Mouse (Mus musculus): Measurements from ENCODE around the gene Espn. TPM values are rescaled to one million over a fixed set of nuclear protein-coding genes. Genes with fewer than 3 reads are reported as not detected.
A peak's percentile ranks its signal among the peaks of the same experiment; 100 is the strongest.

The Espn gene
- polyA plus RNA-seq, 1 experiment from 2014 or later = 2.0 TPM

DNA sequence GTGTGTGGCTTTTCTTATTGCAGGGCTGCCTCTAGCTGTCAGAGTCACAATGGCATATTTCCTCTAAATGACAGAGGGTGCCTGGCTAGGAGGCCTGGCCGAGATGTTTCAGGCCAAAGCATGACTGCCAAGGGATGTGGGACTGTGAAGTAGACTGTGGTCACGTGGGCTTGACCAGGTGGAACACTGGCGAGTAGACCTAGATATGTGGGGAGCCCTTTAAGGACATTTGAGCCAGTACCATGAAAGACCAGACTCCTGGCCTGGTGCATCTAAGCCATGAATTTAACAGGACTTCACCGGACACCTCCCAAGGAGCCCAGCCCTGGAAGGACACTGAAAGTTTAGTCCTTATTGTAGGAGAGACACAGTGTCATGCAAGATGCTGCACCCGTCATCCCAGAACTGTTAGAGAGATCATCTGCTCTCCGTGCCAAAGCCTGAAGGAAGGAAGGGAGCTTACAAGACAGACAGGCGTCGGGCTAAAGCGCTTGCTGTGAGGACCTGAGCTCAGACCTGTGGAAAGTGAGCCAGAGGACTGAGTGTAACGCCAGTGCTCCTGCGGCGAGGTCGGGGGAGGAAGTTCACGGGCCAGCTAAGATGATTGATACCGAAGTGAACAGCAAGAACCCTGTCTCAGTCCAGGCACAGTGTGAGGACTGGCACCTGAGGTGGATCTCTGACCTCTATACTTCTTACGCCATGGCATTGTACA, 27.9 kb upstream of the Espn start:
- H3K9ac ChIP-seq (replicated peaks; ENCODE audit: low read depth) = no peak overlapping the region
- no peak overlapping the region for H3K4me2 ChIP-seq (replicated peaks; ENCODE audit: low read depth, low read length)
- H3K4me3 ChIP-seq (ENCODE audit: low read depth, low read length) = no peak overlapping the region
- no peak overlapping the region for H3K27ac ChIP-seq (ENCODE audit: low read length)
- H3K27me3 ChIP-seq (replicated peaks; ENCODE audit: insufficient read depth, low read length) = no peaks in the 10 kb centered on the region
- H3K9me3 ChIP-seq (ENCODE audit: low read length) = no peaks in the 10 kb centered on the region
- no peaks in the 10 kb centered on the region for H3K36me3 ChIP-seq (ENCODE audit: insufficient read depth, low read length)
- peaks cover 6% of the 10 kb centered on the region; the same call in 1 of the 2 replicates for H3K4me1 ChIP-seq (ENCODE audit: insufficient read depth, low read depth, low read length)
- WGBS = 77% methylated on average over 16 of the region's 16 CpGs
- DNase-seq (ENCODE audit: low spot score) (no peak), ATAC-seq (no peak)
- no peak for TF ChIP-seq CTCF (IDR thresholded peaks at IDR 0.05)
- TF ChIP-seq EP300 (IDR thresholded peaks at IDR 0.05) = no peak

DNA sequence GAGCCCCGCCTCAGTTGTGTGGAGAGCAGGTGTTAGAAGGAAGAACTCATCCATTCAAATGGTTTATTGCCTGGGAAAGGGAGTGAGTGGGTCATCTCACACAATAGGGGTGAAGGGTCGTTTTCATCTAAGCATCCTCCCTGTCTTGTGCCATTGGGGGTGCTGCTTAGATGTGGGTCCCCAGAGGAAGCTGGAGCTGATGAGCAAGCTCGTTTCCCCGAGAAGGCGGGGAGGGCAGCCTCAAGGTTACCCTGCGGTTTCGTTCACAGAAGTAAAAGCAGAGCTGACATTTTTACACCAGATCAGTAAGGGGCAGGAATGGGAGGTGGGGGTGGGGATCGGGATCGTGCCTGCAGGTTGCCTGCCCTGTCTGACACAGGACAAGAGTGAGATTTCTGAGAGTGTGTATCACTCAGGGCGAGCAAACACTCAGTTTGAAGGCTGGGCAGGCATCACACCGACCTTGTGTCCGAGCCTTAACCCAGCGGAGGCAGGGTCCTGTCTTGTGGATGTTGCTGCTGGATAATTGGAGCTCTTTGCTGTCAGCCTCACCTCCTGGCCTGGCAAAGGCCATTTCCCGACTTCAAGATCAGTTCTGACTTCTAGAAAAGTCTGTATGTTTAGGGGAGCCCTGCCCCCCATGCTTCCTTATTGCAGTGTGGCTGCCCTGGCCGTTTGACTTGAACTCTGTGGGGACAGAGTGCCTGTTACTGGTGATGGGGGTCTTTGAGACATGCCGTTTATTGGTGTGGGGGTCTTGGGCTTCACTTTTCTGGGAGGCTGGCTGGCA, 26.9 kb upstream of the Espn start:
- Histone ChIP-seq H3K9ac (replicated peaks; ENCODE audit: low read depth) (no peak overlapping the region), H3K36me3 (ENCODE audit: insufficient read depth, low read length) (no peaks in the 10 kb centered on the region), H3K4me3 (ENCODE audit: low read depth, low read length) (peak overlapping the region; percentile 68), H3K27me3 (replicated peaks; ENCODE audit: insufficient read depth, low read length) (no peaks in the 10 kb centered on the region), H3K4me2 (replicated peaks; ENCODE audit: low read depth, low read length) (peak overlapping the region; percentile 91), H3K27ac (ENCODE audit: low read length) (peak overlapping the region; percentile 35; the same call in 1 of the 2 replicates), H3K4me1 (ENCODE audit: insufficient read depth, low read depth, low read length) (peaks cover 6% of the 10 kb centered on the region; the same call in 1 of the 2 replicates), H3K9me3 (ENCODE audit: low read length) (no peaks in the 10 kb centered on the region)
- ATAC-seq = no peak
- 25% methylated on average over 16 of the region's 16 CpGs for WGBS
- DNase-seq (ENCODE audit: low spot score) = no peak
- TF ChIP-seq EP300 (IDR thresholded peaks at IDR 0.05) (no peak), CTCF (IDR thresholded peaks at IDR 0.05) (no peak)

DNA sequence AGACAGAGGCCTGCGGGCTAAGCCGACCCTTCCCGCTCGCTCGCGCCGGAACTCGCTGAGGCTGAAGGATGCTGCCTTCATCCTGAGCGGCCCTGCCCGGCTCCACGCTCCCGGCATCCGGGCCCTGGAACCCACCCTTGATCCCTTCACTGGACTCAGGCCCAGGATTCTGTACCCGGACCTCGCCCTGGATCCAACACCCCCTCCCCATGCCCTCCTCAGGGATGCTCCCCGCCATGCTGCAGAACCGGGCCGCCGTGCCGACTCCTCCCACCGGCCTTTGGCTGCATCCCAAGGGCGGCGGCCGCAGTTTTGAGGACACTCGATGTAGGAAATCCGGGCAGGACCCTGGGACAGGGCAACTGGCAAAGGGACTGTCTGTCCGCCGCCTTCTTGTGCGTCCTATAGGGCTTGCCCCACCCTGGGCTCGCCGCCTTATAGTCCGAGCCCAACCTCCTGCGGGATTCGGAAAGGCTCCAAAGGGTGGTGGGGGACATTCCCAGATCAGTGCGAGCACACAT, 26.2 kb upstream of the Espn start:
- peak overlapping the region; percentile 35; the same call in 1 of the 2 replicates for H3K27ac ChIP-seq (ENCODE audit: low read length)
- DNase-seq (ENCODE audit: low spot score) (peak; percentile 66), ATAC-seq (peak; percentile 41)

DNA sequence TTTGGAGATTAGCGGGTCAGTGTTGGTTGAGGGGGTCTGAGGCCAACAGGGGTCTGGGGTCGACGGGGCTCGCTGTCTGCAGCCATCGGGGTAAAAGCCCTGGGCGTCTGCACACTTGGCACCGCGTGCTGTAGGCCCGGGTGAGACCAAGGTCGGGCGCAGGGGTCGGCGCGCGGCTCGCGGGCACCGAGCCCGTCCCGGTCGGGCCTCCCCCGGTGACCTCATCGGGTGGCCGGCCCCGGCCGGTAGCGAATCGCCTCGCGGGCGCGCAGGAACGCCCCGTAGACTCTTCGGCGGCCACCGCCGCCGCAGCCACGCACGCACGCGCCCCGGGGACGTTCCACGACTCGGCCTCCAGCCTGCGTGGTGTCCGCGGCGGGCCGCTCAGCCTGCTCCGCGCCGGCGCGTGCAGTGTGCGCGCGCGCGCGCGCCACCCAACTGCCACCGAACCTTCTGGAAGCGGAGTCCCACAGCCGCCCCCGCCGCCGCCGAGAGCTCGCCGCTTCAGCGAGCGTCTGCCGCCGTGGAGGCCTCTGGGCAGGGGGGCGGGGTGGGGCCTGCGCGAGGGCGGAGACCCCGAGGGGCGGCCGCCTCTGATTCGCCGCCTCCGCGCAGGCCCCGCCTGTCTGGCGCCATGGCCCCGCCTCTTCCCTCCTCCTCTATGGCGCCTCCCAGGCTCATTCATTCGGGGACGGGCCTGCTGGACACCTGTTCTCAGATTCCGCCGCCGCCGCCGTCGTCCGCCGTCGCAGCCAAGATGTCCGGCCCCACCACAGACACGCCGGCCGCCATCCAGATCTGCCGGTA, 25.6 kb upstream of the Espn start, which contains the start of gene Acot7:
Gene Acot7, plus strand, starts transcription at position 598 of the 807 bp plus-strand sequence.
- WGBS = under 1% methylated on average over 61 of the region's 108 CpGs
- peak within 1 kb of the TSS; percentile 87 for H3K27ac ChIP-seq (ENCODE audit: low read length)
- H3K27me3 ChIP-seq (replicated peaks; ENCODE audit: insufficient read depth, low read length) = no peaks in the 10 kb centered on the region
- H3K9me3 ChIP-seq (ENCODE audit: low read length) = no peaks in the 10 kb centered on the region
- H3K36me3 ChIP-seq (ENCODE audit: insufficient read depth, low read length) = no peaks in the 10 kb centered on the region
- TF ChIP-seq EP300 (IDR thresholded peaks at IDR 0.05) (no peak), CTCF (IDR thresholded peaks at IDR 0.05) (no peak)
- peaks cover 6% of the 10 kb centered on the region; the same call in 1 of the 2 replicates for H3K4me1 ChIP-seq (ENCODE audit: insufficient read depth, low read depth, low read length)
- ATAC-seq (peak; percentile 98), DNase-seq (ENCODE audit: low spot score) (peak; percentile 96)
- peak within 1 kb of the TSS; percentile 59 for H3K9ac ChIP-seq (replicated peaks; ENCODE audit: low read depth)
- peak within 1 kb of the TSS; percentile 68 for H3K4me3 ChIP-seq (ENCODE audit: low read depth, low read length)
- peak within 1 kb of the TSS; percentile 91 for H3K4me2 ChIP-seq (replicated peaks; ENCODE audit: low read depth, low read length)

More for the DNA sequence above, 26.2 kb upstream of the Espn start:
- no peaks in the 10 kb centered on the region for H3K36me3 ChIP-seq (ENCODE audit: insufficient read depth, low read length)
- 2% methylated on average over 34 of the region's 35 CpGs for WGBS
- peak overlapping the region; percentile 91 for H3K4me2 ChIP-seq (replicated peaks; ENCODE audit: low read depth, low read length)
- H3K4me3 ChIP-seq (ENCODE audit: low read depth, low read length) = peak overlapping the region; percentile 68
- H3K4me1 ChIP-seq (ENCODE audit: insufficient read depth, low read depth, low read length) = peaks cover 6% of the 10 kb centered on the region; the same call in 1 of the 2 replicates
- no peaks in the 10 kb centered on the region for H3K27me3 ChIP-seq (replicated peaks; ENCODE audit: insufficient read depth, low read length)
- TF ChIP-seq CTCF (IDR thresholded peaks at IDR 0.05) (no peak), EP300 (IDR thresholded peaks at IDR 0.05) (peak; percentile 57)
- H3K9me3 ChIP-seq (ENCODE audit: low read length) = no peaks in the 10 kb centered on the region
- no peak overlapping the region; the same call in 1 of the 2 replicates for H3K9ac ChIP-seq (replicated peaks; ENCODE audit: low read depth)

DNA sequence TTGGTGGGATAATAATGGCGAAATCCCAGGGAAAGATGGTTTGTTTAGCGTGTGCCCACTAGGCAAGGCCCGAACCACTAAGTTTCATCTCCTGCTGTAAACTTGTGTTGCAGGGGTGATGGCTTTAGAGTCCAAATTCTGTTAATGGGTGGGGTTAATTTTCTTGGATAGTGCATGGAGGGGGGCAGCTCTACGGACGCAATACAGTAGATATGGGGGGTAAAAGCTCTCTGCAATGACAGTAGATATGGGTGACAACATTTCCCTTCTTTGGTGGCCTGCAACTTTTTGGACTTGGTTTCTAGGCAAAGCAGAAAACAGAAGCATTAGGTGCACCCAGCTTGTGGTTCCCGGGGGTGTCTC, 25.0 kb upstream of the Espn start:
- WGBS = 57% methylated on average over 6 of the region's 6 CpGs
- peaks cover 6% of the 10 kb centered on the region; the same call in 1 of the 2 replicates for H3K4me1 ChIP-seq (ENCODE audit: insufficient read depth, low read depth, low read length)
- H3K4me2 ChIP-seq (replicated peaks; ENCODE audit: low read depth, low read length) = peak overlapping the region; percentile 91
- H3K27me3 ChIP-seq (replicated peaks; ENCODE audit: insufficient read depth, low read length) = no peaks in the 10 kb centered on the region
- DNase-seq (ENCODE audit: low spot score) (no peak), ATAC-seq (no peak)
- peak overlapping the region; percentile 87 for H3K27ac ChIP-seq (ENCODE audit: low read length)
- peak overlapping the region; percentile 68 for H3K4me3 ChIP-seq (ENCODE audit: low read depth, low read length)
- no peaks in the 10 kb centered on the region for H3K36me3 ChIP-seq (ENCODE audit: insufficient read depth, low read length)
- TF ChIP-seq EP300 (IDR thresholded peaks at IDR 0.05) (no peak), CTCF (IDR thresholded peaks at IDR 0.05) (no peak)
- H3K9ac ChIP-seq (replicated peaks; ENCODE audit: low read depth) = peak overlapping the region; percentile 59
- no peaks in the 10 kb centered on the region for H3K9me3 ChIP-seq (ENCODE audit: low read length)

All from lung, postnatal 0 days (tissue).